Mouse (Mus musculus) pancreas, adult 10 weeks (tissue): ENCODE results near the gene Ampd2. TPM values are rescaled to one million over a fixed set of nuclear protein-coding genes. Genes with fewer than 3 reads are reported as not detected.

ENCODE experiments used
- polyA plus RNA-seq: library from polyadenylated mRNA; stranded (reverse); fragments of 350-450 nt; fragmentation: Illumina TruSeq; extraction: RNeasy Lipid Tissue Mini Kit (QIAGEN cat#74804); gene quantifications from one replicate; pipeline ENCODE4 v1.2.3, GENCODE M21; 2015; ENCODE audit warnings: low read depth, low replicate concordance; ENCODE audit not compliant: insufficient read depth

The Ampd2 gene
- 39.0 TPM for polyA plus RNA-seq

DNA sequence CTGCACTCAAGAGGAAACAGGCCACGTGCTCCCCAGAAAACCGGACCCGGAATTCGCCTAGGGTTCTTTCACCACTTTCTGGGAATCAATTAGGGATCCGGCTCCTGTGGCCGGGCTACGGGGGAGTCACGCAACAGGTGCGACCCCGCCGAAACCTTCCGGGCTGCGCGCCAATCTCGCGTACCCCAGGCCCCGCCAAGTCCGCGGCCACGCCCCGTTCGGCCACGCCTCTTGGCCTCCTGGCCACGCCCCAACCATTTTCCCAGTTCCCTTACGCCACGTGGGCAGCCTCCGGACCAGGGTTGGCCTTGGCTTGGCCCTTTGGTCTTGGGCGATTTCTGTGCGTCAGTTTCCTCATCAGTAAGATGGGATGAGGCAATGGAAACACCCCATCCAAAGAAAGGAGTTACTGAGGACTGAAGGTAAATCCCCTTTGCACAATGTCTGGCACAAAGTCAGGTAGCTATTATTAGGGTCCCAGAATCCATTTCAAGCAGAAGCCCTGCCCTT is at the start of gene Ampd2:
TSS of gene Ampd2 (minus strand) at position 182 of the 510 bp plus-strand sequence.

GRCm38 (mm10) chr3:108092536-108093115 is 6.2 kb upstream of the Ampd2 start, which contains the start of gene Gnat2:
Gene Gnat2, plus strand, starts transcription at chr3:108092789.

DNA sequence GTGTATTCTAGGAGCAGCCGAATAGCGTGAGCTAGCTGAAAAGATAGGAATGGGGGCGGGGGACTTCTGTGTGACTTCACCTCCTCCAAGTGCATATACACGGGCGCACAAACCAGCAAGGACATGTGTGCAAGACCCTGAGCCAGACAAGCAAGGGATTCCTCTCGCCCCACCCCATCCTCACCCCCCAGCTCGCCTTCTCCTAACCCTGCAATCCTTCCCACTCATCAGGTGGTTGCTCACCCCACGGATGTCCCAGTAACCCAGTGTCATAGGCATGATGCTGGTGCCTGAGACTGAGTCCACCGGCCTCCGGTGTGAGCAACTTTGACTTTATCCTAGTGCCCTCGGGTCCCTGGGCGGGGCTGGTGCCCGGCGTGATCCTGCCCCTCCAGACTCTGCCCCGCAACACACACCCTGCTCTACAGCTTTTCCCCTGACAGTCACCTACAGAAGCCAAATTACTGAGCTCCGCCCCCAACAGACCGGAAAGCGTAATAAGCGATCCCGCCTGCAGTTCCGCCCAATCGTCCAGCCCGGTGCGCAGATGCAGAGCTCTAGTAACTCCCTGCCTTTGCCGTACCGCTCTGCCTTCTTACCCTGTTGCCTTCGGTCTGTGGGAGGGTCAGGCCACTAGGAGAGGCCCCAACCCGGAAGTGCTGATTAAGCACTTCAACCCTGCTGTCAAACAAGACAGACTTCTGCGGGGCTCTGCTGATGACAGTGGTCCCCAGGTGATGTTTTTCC is 41.9 kb downstream of the Ampd2 start, which contains the start of gene Gstm4:
TSS of gene Gstm4 (minus strand) at position 501 of the 747 bp plus-strand sequence.

Other genes with a start within 250 kb of the Ampd2 start
- not detected for gene Eps8l3, start 209.4 kb downstream of the Ampd2 start, polyA plus RNA-seq
- gene Gstm5, start 190.8 kb downstream of the Ampd2 start, polyA plus RNA-seq: 23.1 TPM
- 5.1 TPM for gene Gstm7, start 154.8 kb downstream of the Ampd2 start, polyA plus RNA-seq
- gene Gstm6, start 142.9 kb downstream of the Ampd2 start, polyA plus RNA-seq: 1.3 TPM
- not detected for gene Gstm3, start 117.4 kb downstream of the Ampd2 start, polyA plus RNA-seq
- 106 TPM for gene Gstm2, start 100.2 kb downstream of the Ampd2 start, polyA plus RNA-seq
- gene Gstm1, start 68.7 kb downstream of the Ampd2 start, polyA plus RNA-seq: 199 TPM
- gene Gstm4, start 41.8 kb downstream of the Ampd2 start, polyA plus RNA-seq: 3.2 TPM
- gene Gnat2, start 6.1 kb upstream of the Ampd2 start, polyA plus RNA-seq: 4.3 TPM
- gene Gnai3, start 59.5 kb upstream of the Ampd2 start, polyA plus RNA-seq: 15.9 TPM
- gene Gpr61, start 68.2 kb upstream of the Ampd2 start, polyA plus RNA-seq: not detected
- 5.3 TPM for gene Amigo1, start 99.7 kb upstream of the Ampd2 start, polyA plus RNA-seq
- gene Cyb561d1, start 114.6 kb upstream of the Ampd2 start, polyA plus RNA-seq: 2.6 TPM
- 5.2 TPM for gene Atxn7l2, start 124.3 kb upstream of the Ampd2 start, polyA plus RNA-seq
- gene Sypl2, start 140.0 kb upstream of the Ampd2 start, polyA plus RNA-seq: 0.87 TPM
- 19.0 TPM for gene Psma5, start 170.3 kb upstream of the Ampd2 start, polyA plus RNA-seq
- 8.2 TPM for gene Sort1, start 197.4 kb upstream of the Ampd2 start, polyA plus RNA-seq